8 mouse cellular contexts compared by ENCODE assay signal in the genomic region with DNA sequence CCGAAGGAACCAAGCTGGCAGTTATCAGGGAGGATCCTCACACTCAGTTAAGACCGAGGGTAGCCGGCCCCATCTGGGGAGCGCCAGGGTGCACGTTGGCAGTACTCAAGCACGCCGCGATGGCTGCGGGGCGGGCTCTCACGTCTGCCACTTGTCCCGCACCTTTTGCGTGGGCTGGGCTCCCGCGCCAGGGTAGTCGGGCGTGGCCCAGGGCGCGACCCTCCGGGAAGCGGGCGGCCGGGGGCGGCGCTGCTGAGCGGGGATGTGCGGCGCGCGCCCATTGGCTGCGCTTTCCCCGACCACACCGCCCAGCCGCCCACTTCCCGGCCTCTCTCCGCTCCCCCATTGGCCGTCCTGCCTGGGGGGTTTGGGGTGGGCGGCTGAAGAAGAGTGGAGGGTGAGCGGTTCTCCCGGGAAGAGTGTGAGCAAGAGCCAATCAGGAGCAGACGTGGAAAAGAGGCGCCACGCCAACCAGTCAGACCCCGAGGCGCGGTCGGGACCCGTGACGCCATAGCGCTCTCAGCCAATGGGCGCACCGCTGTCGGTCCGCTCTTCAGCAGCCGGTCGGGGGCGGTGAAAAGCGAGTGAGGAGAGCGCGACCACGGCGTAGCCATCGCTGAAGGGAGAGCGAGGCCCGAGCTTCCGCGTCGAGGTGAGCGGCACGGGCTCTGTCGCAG. TPM values are rescaled to one million over a fixed set of nuclear protein-coding genes. Genes with fewer than 3 reads are reported as not detected.
DNase-seq lines count a peak whose midpoint lies in the region; ATAC-seq lines count a peak whose summit lies in the region.

Far1 (plus strand) TSS at position 549 of the 677 bp plus-strand sequence.

- H3K4me2 ChIP-seq in hindbrain, embryonic 11.5 days (replicated peaks; ENCODE audit: low read depth, low read length), result peak within 1 kb of the TSS; percentile 69

- DNase-seq in MN1 (ENCODE audit: low spot score), result peak; percentile 98
- DNase-seq in cerebellum, adult 9-10 months, result peak; percentile 98
- DNase-seq in frontal cortex, adult 2 months (ENCODE audit: extremely low spot score in 1 of 2, low spot score in 1 of 2), result peak; percentile 97 to 99
- peak; percentile 95 for DNase-seq in hindbrain, embryonic 11.5 days (ENCODE audit: low spot score)
- peak; percentile 99 for DNase-seq in layer of hippocampus, postnatal 10 days (ENCODE audit: low spot score in 2 of 2)
- peak; percentile 99 for DNase-seq in lung, postnatal 10 days
- DNase-seq in ovary, postnatal 36 days (ENCODE audit: low spot score), result peak; percentile 97
- peak; percentile 95 for DNase-seq in thymus, postnatal 25 days

- peak within 1 kb of the TSS; percentile 97 for H3K9ac ChIP-seq in hindbrain, embryonic 11.5 days (ENCODE audit: low read depth, low read length)

- no peaks in the 10 kb centered on the region for H3K36me3 ChIP-seq in hindbrain, embryonic 11.5 days (ENCODE audit: control insufficient read depth, insufficient read depth, low read length)

- H3K4me3 ChIP-seq in hindbrain, embryonic 11.5 days (ENCODE audit: low read depth, low read length), result peak within 1 kb of the TSS; percentile 98

- H3K4me1 ChIP-seq in hindbrain, embryonic 11.5 days (replicated peaks; ENCODE audit: control insufficient read depth, insufficient read depth, low read length), result no peaks in the 10 kb centered on the region

- WGBS in hindbrain, embryonic 11.5 days, result under 1% methylated on average over 68 of the region's 71 CpGs

- peak within 1 kb of the TSS; percentile 92 for H3K27ac ChIP-seq in hindbrain, embryonic 11.5 days (ENCODE audit: low read depth, low read length)

- H3K27me3 ChIP-seq in hindbrain, embryonic 11.5 days (ENCODE audit: control insufficient read depth, insufficient read depth, low read length), result no peaks in the 10 kb centered on the region

- H3K9me3 ChIP-seq in hindbrain, embryonic 11.5 days (ENCODE audit: control insufficient read depth, low read length), result no peaks in the 10 kb centered on the region

- peak; percentile 99 for ATAC-seq in hindbrain, embryonic 11.5 days (ENCODE audit: low FRiP score)

RNA-seq across cellular contexts. Expression of gene Far1, which starts in this region (rescaled TPM):
- 83.6 and 84.1 TPM in 2 replicates for polyA plus RNA-seq in frontal cortex, adult 2 months (2012; rRNA removed)
- 89.3 and 90.3 TPM in 2 replicates for polyA plus RNA-seq in hindbrain, embryonic 11.5 days (2014; fragmentation: Nextera tagmentation; extraction: Ambion mirVana)
- 100 to 1,000 TPM; 108 to 136 TPM for total RNA-seq in layer of hippocampus, postnatal 10 days (2021)

Comparison
In these comparisons a context has a peak if more than half of its experiments do, and no peak if none do; other contexts are left out.
1. Peak in every context shown above with its lines: DNase-seq, ATAC-seq, H3K4me3 ChIP-seq and H3K27ac ChIP-seq.